9 mouse cellular contexts compared by ENCODE assay signal in the genomic region with DNA sequence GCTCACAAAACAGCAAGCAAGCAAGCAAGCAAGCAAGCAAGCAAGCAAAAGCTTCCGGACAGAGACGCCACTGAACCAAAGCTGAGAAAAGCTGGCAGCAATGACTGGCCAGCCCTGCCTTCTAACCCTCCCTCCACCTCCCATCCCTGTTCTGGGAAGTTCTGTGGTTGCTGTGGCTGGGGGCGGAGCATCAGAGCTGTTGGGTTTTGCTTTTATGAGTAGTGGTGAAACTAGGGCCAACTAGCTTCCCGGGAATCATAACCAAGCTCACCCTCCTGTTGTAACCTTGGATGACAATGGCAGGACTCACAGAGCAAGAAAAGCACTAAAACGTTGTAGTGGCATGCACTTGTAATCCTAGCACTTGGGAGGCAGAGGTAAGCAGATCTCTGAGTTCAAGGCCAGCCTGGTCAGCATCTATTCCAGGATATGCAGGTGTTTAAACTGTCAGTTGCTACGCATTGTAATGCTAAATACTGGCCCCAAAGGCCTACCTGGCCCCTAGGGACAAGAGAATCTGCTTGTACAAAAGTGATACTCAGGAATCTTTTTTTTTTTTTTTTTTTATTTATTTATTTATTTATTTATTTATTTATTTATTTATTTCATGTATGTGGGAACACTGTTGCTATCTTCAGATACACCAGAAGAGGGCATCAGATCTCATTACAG. TPM values are rescaled to one million over a fixed set of nuclear protein-coding genes. Genes with fewer than 3 reads are reported as not detected.
DNase-seq lines count a peak whose midpoint lies in the region; ATAC-seq and TF ChIP-seq lines count a peak whose summit lies in the region.
"Had no signal": no experiment of that assay in that cellular context is flagged by ENCODE, and none has a peak within 500 bp of the region (broad histone marks: within the 10 kb centered on the region; RNA-seq: fewer than 3 reads in every experiment).

No protein-coding gene starts in this region.

- DNase-seq in ovary, adult 18-20 months (ENCODE audit: low spot score) = peak; percentile 36
- DNase-seq in ovary, postnatal 10 days (ENCODE audit: low spot score) = no peak
- no peak for DNase-seq in Patski (ENCODE audit: low read depth, low spot score)
- DNase-seq in kidney, postnatal 4 days = peak; percentile 44 to 61
- peak; percentile 31 for DNase-seq in naive thymus-derived CD4-positive, alpha-beta T cell, adult 2 months (ENCODE audit: low read depth)
- DNase-seq in cerebellum, adult 8-10 months = no peak
- no peak for DNase-seq in cerebellum, adult 11-12 months
- no peak for DNase-seq in left cerebral cortex, postnatal 36 days (ENCODE audit: low spot score in 2 of 2)

- intact Hi-C loops in left cerebral cortex, postnatal 36 days (cut with DNase I) = no loop called here

- no peaks in the 10 kb centered on the region for H3K27me3 ChIP-seq in Patski
- H3K27me3 ChIP-seq: limb, embryonic 13.5 days had no signal

- in situ Hi-C loops in Patski (cut with MboI; ENCODE audit: low pct_unique_long_range_greater_than_20kb) = no loop called here

- no peak for TF ChIP-seq CTCF in Patski (IDR thresholded peaks at IDR 0.05)

- CTCF ChIA-PET in Patski (lab: Charles Lee) = interaction anchor here (1.0 to 3.1 kb wide), 3 partner anchors 20 to 58 kb away, joined by 3 to 17 read pairs (median 6); no protein-coding TSS in a partner anchor

- peak; percentile 57 for ATAC-seq in Patski

- POLR2A ChIA-PET in Patski (lab: Charles Lee) = no interaction called here

RNA-seq across cellular contexts. Expression of gene Usp7, which starts 43.8 kb away (rescaled TPM):
- polyA plus RNA-seq in Patski (2021) = 84.2 TPM
- 100 to 1,000 TPM; 134 to 175 TPM for total RNA-seq in left cerebral cortex, postnatal 36 days (2021)

Comparison
In these comparisons a context has a peak if more than half of its experiments do, and no peak if none do; other contexts are left out.
1. DNase-seq: peak in ovary, adult 18-20 months (single experiment), kidney, postnatal 4 days (2 of 2) and naive thymus-derived CD4-positive, alpha-beta T cell, adult 2 months (single experiment); none in ovary, postnatal 10 days (single experiment), Patski (single experiment), cerebellum, adult 8-10 months (single experiment), cerebellum, adult 11-12 months (single experiment) and left cerebral cortex, postnatal 36 days (0 of 2).